Mouse (Mus musculus) lung, postnatal 0 days (tissue): ENCODE results near the gene Rab36. TPM values are rescaled to one million over a fixed set of nuclear protein-coding genes. Genes with fewer than 3 reads are reported as not detected.

Experiments
- ATAC-seq: fragments of 200-750 bp; cut with Nextera tagmentation; 2 replicates; pipeline ENCODE4 v1.8.0; 2017; ENCODE audit warnings: moderate library complexity
- DNase-seq: peaks from one replicate; pipeline ENCODE4 v3.0.0-alpha.2; 2016; ENCODE audit warnings: low spot score
- H3K27ac ChIP-seq: fragments of 300-500 bp; sonication (generic); 2 replicates; pipeline ENCODE4 v1.5.1; 2014; ENCODE audit warnings: antibody characterized with exemption, mild to moderate bottlenecking, low read length, mixed read lengths
- H3K27me3 ChIP-seq: fragments of 300-500 bp; sonication (generic); replicated peaks from 2 replicates; pipeline ENCODE4 v1.6.1; 2014; ENCODE audit warnings: low read length, mixed read lengths; ENCODE audit not compliant: insufficient read depth
- H3K36me3 ChIP-seq: fragments of 300-500 bp; sonication (generic); 2 replicates; pipeline ENCODE4 v1.6.1; 2014; ENCODE audit warnings: low read length, mixed read lengths; ENCODE audit not compliant: insufficient read depth
- H3K4me1 ChIP-seq: fragments of 300-500 bp; sonication (generic); 2 replicates; pipeline ENCODE4 v1.6.1; 2014; ENCODE audit warnings: antibody characterized with exemption, low read depth, low read length, mixed read lengths; ENCODE audit not compliant: insufficient read depth
- H3K4me2 ChIP-seq: fragments of 300-500 bp; sonication (generic); replicated peaks from 2 replicates; pipeline ENCODE4 v1.6.1; 2014; ENCODE audit warnings: low read depth, mild to moderate bottlenecking, low read length, moderate library complexity, mixed read lengths
- H3K4me3 ChIP-seq: fragments of 300-500 bp; sonication (generic); 2 replicates; pipeline ENCODE4 v1.5.1; 2014; ENCODE audit warnings: low read depth, low read length
- H3K9ac ChIP-seq: fragments of 300-500 bp; sonication (generic); replicated peaks from 2 replicates; pipeline ENCODE4 v1.6.1; 2014; ENCODE audit warnings: low read depth, mild to moderate bottlenecking
- H3K9me3 ChIP-seq: fragments of 300-500 bp; sonication (generic); 2 replicates; pipeline ENCODE4 v1.6.1; 2016; ENCODE audit warnings: low read length, mixed read lengths
- CTCF ChIP-seq: IDR thresholded peaks from 2 replicates; pipeline ENCODE4 v1.5.1; 2016; ENCODE audit warnings: antibody characterized with exemption, mild to moderate bottlenecking
- EP300 ChIP-seq: IDR thresholded peaks from 2 replicates; pipeline ENCODE4 v1.6.1; 2016; ENCODE audit warnings: antibody characterized with exemption, mild to moderate bottlenecking, control low read depth
- WGBS: fragments of 180-500 bp; shearing (Covaris S2); extraction: QIAGEN DNeasy Blood & Tissue Kit; methylation state at CpG from one replicate; pipeline ENCODE4 v1.1.7; 2014; 5-methylcytosine and 5-hydroxymethylcytosine counted together
- polyA plus RNA-seq: library from polyadenylated mRNA; unstranded; fragments of >200 nt; fragmentation: Nextera tagmentation; extraction: Ambion mirVana; gene quantifications from 2 replicates; pipeline ENCODE4 v1.2.1, GENCODE M21; 2015

The Rab36 gene
- polyA plus RNA-seq, 1 experiment from 2014 or later, result 4.7 TPM

DNA sequence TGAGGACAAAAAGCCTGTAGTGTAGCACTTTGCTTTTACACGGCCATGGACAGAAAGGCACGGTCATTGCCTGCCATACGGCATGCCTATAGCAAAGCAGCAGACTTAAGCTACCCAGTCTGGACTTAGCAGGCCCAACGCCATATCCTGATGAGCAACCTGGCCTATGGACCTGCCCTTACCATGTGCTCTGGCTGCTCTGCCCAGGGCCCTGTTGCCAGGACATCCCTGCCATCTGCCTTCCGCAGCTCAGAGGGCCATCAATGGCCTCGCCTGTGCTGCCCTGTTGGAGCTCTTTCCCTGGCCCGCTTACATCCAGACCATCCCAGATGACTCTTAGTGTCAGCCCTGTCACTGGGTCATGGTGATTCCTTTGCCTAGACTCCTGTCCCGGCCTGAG, 35.5 kb upstream of the Rab36 start:
- Histone ChIP-seq H3K9me3 (no peaks in the 10 kb centered on the region), H3K27ac (no peak overlapping the region), H3K4me1 (no peaks in the 10 kb centered on the region), H3K9ac (no peak overlapping the region), H3K36me3 (no peaks in the 10 kb centered on the region), H3K27me3 (no peaks in the 10 kb centered on the region), H3K4me2 (no peak overlapping the region), H3K4me3 (no peak overlapping the region)
- WGBS, result 92% methylated on average over 8 of the region's 8 CpGs
- TF ChIP-seq CTCF (no peak), EP300 (no peak)
- no peak for ATAC-seq
- no peak for DNase-seq

DNA sequence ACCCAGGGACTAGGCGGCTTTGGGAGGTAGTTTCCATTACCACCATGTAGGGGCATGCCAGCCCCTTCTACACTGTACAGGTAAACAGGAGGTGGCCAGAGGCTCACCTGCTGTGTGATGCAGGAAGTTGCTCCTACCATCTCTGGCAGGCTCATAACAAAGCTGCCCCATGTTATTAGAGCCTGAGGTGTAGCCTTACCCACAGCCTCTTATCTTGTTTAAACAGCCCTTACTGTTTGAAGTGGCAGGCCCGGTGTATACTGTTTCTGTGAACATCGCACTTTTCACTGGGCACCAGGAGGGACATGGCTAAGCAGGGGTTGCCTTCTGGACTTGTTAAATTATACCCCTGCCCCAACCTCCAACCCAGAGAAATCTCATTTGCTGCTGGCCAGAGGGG, 32.8 kb upstream of the Rab36 start:
- peak; percentile 66 for DNase-seq
- no peak overlapping the region for H3K4me2 ChIP-seq
- TF ChIP-seq EP300 (no peak), CTCF (no peak)
- H3K4me1 ChIP-seq, result no peaks in the 10 kb centered on the region
- H3K27ac ChIP-seq, result no peak overlapping the region
- H3K9ac ChIP-seq, result no peak overlapping the region
- no peaks in the 10 kb centered on the region for H3K9me3 ChIP-seq
- no peaks in the 10 kb centered on the region for H3K27me3 ChIP-seq
- WGBS, result 30% methylated on average over 3 of the region's 3 CpGs
- H3K4me3 ChIP-seq, result no peak overlapping the region
- H3K36me3 ChIP-seq, result no peaks in the 10 kb centered on the region
- peak; percentile 77 for ATAC-seq

DNA sequence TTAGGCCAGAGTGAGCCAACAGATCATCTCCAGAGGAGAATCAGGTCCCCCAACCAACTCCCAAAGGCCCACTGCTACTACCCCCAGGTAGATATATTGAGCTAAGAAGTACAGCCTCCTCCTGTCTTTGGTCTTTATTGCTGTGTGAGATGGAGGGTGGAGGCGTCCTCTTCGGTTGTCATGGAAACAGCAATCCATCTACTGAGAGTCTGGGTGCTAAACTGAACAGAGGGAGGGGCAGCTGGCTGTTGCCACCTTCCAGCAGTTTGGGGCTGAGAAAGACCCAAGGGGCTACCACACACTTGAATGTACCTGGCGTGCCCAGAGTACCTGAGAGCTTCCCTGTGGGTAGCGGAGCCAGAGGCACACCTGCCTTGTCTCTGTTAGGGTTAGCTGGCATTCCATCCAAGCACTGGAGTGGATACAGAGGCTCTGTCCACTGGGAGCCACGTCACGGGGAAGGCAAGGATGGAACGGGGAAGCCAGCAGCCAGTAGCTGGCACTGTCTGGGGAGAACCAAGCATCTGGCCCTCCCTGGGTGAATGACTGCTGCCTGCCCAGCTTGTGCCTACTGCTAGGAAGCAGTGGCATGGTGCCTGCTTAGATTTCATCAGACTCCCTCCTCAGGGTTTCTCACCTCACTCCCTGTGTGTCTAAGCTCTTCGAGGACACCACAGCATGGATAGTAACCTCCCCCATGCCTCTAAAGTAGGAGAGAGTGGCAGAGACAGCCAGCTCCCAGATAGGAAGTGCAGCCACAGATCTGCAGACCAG, 29.8 kb upstream of the Rab36 start:
- Histone ChIP-seq H3K36me3 (no peaks in the 10 kb centered on the region), H3K4me1 (no peaks in the 10 kb centered on the region), H3K4me3 (no peak overlapping the region), H3K27ac (no peak overlapping the region), H3K27me3 (no peaks in the 10 kb centered on the region), H3K9me3 (no peaks in the 10 kb centered on the region), H3K9ac (no peak overlapping the region), H3K4me2 (no peak overlapping the region)
- DNase-seq (no peak), ATAC-seq (no peak)
- TF ChIP-seq EP300 (no peak), CTCF (no peak)
- WGBS, result 68% methylated on average over 8 of the region's 8 CpGs

DNA sequence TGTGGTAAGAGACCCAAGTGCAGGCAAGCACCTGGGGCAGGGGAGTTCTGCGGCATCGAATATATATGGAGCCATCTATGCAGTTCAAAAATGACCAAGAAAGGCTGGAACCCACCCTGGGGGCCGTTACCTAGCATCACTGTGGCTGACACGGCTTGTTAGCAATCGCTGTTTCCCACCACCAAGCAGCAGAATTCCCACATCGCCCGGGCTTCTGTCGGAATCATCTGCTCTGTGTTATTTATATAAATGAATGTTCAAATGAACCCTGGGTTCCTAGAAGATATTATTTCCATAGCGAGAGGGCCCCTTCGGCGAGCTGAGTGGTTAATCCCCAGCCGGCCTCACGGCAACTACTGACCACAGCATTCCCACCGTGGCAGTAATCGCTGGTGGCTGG, 26.2 kb upstream of the Rab36 start:
- no peaks in the 10 kb centered on the region for H3K27me3 ChIP-seq
- H3K36me3 ChIP-seq, result no peaks in the 10 kb centered on the region
- no peak overlapping the region for H3K9ac ChIP-seq
- H3K4me2 ChIP-seq, result no peak overlapping the region
- no peak for ATAC-seq
- no peak for TF ChIP-seq EP300
- no peak for TF ChIP-seq CTCF
- no peak overlapping the region for H3K27ac ChIP-seq
- H3K4me1 ChIP-seq, result no peaks in the 10 kb centered on the region
- no peaks in the 10 kb centered on the region for H3K9me3 ChIP-seq
- 88% methylated on average over 15 of the region's 15 CpGs for WGBS
- H3K4me3 ChIP-seq, result no peak overlapping the region
- no peak for DNase-seq

DNA sequence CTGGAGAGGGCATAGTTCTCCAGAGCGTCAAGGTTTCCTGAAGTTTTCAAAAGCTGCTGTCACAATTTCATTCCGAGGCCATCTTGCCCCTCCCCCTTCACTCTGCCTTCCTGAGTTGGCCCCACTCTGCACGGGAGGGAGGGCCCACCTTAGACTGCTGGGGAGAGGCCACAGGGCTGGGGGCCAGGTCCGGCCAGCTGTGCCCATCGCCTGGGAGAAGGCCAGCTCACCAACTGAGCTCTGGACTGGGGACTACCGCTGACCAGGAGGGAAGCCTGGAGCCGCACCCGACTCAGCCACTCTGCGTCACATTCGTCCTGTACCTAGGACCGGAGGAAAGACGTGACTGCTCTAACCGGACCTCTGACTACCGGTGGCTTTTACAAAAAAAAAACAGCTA, 21.4 kb upstream of the Rab36 start:
- Histone ChIP-seq H3K4me3 (no peak overlapping the region), H3K27ac (no peak overlapping the region), H3K9ac (no peak overlapping the region), H3K36me3 (no peaks in the 10 kb centered on the region), H3K27me3 (no peaks in the 10 kb centered on the region), H3K4me1 (no peaks in the 10 kb centered on the region), H3K9me3 (no peaks in the 10 kb centered on the region), H3K4me2 (no peak overlapping the region)
- WGBS, result 58% methylated on average over 14 of the region's 14 CpGs
- no peak for DNase-seq
- no peak for ATAC-seq
- no peak for TF ChIP-seq CTCF
- no peak for TF ChIP-seq EP300

DNA sequence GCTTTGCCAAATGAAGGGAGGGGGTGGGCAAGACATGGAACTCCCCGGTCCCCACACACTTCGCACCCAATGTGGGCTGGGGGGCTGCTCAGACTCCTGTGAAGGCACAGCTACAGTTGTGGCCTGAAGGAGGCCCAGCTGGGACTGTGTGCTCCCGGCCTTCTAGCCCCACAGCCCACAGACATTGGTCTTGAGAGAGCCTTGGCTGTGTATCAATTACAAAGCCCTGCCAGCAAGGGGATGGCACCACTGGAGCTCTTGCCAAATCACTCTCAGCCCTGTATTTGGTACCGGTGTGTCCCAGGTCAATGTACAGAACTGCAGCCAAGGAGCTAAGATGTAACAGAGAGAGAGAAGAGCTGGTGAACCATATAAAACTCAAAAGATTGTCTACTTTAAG, 20.4 kb upstream of the Rab36 start:
- no peaks in the 10 kb centered on the region for H3K36me3 ChIP-seq
- ATAC-seq, result no peak
- DNase-seq, result no peak
- no peak overlapping the region for H3K4me2 ChIP-seq
- no peak overlapping the region for H3K9ac ChIP-seq
- H3K27me3 ChIP-seq, result no peaks in the 10 kb centered on the region
- WGBS, result 81% methylated on average over 4 of the region's 4 CpGs
- no peaks in the 10 kb centered on the region for H3K4me1 ChIP-seq
- H3K9me3 ChIP-seq, result no peaks in the 10 kb centered on the region
- H3K27ac ChIP-seq, result no peak overlapping the region
- TF ChIP-seq EP300 (no peak), CTCF (no peak)
- H3K4me3 ChIP-seq, result no peak overlapping the region

DNA sequence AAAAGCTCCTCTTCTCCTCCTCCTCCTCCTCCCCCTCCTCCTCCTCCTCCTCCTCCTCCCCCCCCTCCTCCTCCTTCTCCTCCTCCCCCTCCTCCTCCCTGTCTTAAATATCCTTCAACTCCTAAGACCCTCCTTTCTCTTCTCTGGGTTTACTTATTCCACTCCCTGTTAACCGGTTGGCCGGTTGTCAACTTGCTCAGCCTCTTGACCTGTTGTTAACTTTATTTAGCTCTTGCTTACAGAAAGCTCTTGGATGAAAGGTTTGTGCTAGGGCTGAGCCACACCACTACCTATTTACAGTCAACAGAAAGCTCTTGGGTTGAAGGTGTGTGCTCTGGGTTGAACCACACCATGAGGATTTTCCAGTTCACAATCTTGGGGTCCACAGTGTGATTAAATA, 16.6 kb upstream of the Rab36 start:
- Histone ChIP-seq H3K4me1 (no peaks in the 10 kb centered on the region), H3K36me3 (no peaks in the 10 kb centered on the region), H3K4me3 (no peak overlapping the region), H3K27ac (no peak overlapping the region), H3K27me3 (no peaks in the 10 kb centered on the region), H3K9ac (no peak overlapping the region), H3K9me3 (no peaks in the 10 kb centered on the region), H3K4me2 (no peak overlapping the region)
- ATAC-seq (no peak), DNase-seq (no peak)
- WGBS, result 63% methylated on average over 1 of the region's 2 CpGs
- TF ChIP-seq EP300 (no peak), CTCF (no peak)
